Mouse (Mus musculus): ENCODE data around the gene Olfr27. TPM values are rescaled to one million over a fixed set of nuclear protein-coding genes. Genes with fewer than 3 reads are reported as not detected.

Gene Olfr27
- not detected for polyA plus RNA-seq (2014; fragmentation: Illumina TruSeq; extraction: RNeasy Lipid Tissue Mini Kit (QIAGEN cat#74804); ENCODE audit: low read depth, low replicate concordance)

GRCm38 (mm10) chr9:39127831-39128230, at the start of gene Olfr27:
Olfr27 (plus strand) TSS chr9:39128131.

DNA sequence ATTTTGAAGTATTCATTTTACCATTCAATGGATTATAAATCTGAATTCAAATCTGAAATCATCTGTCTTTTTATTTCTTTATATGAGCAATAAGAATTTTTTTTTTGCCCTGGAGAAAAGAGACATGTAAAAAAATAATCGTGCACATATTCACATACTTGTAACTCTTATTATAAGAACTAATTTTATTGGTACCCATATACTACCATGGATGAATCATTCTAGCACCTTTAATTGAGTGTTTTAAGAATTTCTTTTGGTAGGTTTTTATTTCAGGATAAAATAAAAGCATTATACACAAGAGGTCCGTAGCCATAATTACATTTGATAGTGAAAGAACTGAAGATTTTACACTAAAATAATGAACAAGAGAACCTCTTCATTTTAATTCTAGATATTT, 49.1 kb upstream of the Olfr27 start, which contains the start of gene Olfr938:
TSS of gene Olfr938 (minus strand) at position 101 of the 400 bp plus-strand sequence.

DNA sequence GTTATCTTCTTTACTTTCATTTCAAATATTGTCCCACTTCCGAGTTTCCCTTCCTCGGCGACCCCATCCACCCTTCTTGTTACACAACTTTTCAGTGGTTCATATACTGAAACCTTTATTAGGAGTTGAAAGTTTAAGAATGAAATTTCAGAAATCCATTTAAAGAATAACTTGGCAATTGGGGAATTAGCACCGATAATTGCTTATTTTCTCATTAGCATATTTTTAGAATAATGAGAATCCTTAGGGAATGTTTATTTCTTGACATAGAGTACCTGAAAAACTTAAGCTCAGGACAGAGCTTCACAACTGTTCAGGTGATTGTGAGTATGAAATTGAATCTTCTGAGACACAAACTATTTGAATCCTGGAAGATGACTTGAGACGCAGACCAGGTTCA, 38.1 kb downstream of the Olfr27 start, which contains the start of gene Olfr943:
TSS of gene Olfr943 (plus strand) at position 301 of the 400 bp plus-strand sequence.

Other genes starting within 250 kb of the Olfr27 start
- gene Olfr930, start 198.3 kb upstream of the Olfr27 start, polyA plus RNA-seq (2014; fragmentation: Illumina TruSeq; extraction: RNeasy Lipid Tissue Mini Kit (QIAGEN cat#74804); ENCODE audit: low read depth, low replicate concordance): not detected
- gene Olfr933, start 155.8 kb upstream of the Olfr27 start, polyA plus RNA-seq (2014; fragmentation: Illumina TruSeq; extraction: RNeasy Lipid Tissue Mini Kit (QIAGEN cat#74804); ENCODE audit: low read depth, low replicate concordance): not detected
- not detected for gene Olfr934, start 139.8 kb upstream of the Olfr27 start, polyA plus RNA-seq (2014; fragmentation: Illumina TruSeq; extraction: RNeasy Lipid Tissue Mini Kit (QIAGEN cat#74804); ENCODE audit: low read depth, low replicate concordance)
- gene Olfr935, start 128.4 kb upstream of the Olfr27 start, polyA plus RNA-seq (2014; fragmentation: Illumina TruSeq; extraction: RNeasy Lipid Tissue Mini Kit (QIAGEN cat#74804); ENCODE audit: low read depth, low replicate concordance): not detected
- not detected for gene Olfr146, start 104.8 kb upstream of the Olfr27 start, polyA plus RNA-seq (2014; fragmentation: Illumina TruSeq; extraction: RNeasy Lipid Tissue Mini Kit (QIAGEN cat#74804); ENCODE audit: low read depth, low replicate concordance)
- not detected for gene Olfr937, start 63.2 kb upstream of the Olfr27 start, polyA plus RNA-seq (2014; fragmentation: Illumina TruSeq; extraction: RNeasy Lipid Tissue Mini Kit (QIAGEN cat#74804); ENCODE audit: low read depth, low replicate concordance)
- not detected for gene Olfr938, start 49.2 kb upstream of the Olfr27 start, polyA plus RNA-seq (2014; fragmentation: Illumina TruSeq; extraction: RNeasy Lipid Tissue Mini Kit (QIAGEN cat#74804); ENCODE audit: low read depth, low replicate concordance)
- gene Olfr943, start 38.2 kb downstream of the Olfr27 start, polyA plus RNA-seq (2014; fragmentation: Illumina TruSeq; extraction: RNeasy Lipid Tissue Mini Kit (QIAGEN cat#74804); ENCODE audit: low read depth, low replicate concordance): not detected
- not detected for gene Olfr944, start 73.8 kb downstream of the Olfr27 start, polyA plus RNA-seq (2014; fragmentation: Illumina TruSeq; extraction: RNeasy Lipid Tissue Mini Kit (QIAGEN cat#74804); ENCODE audit: low read depth, low replicate concordance)
- gene Olfr1537, start 121.9 kb downstream of the Olfr27 start, polyA plus RNA-seq (2014; fragmentation: Illumina TruSeq; extraction: RNeasy Lipid Tissue Mini Kit (QIAGEN cat#74804); ENCODE audit: low read depth, low replicate concordance): not detected
- gene Olfr945, start 148.7 kb downstream of the Olfr27 start, polyA plus RNA-seq (2014; fragmentation: Illumina TruSeq; extraction: RNeasy Lipid Tissue Mini Kit (QIAGEN cat#74804); ENCODE audit: low read depth, low replicate concordance): not detected
- gene Olfr948, start 197.9 kb downstream of the Olfr27 start, polyA plus RNA-seq (2014; fragmentation: Illumina TruSeq; extraction: RNeasy Lipid Tissue Mini Kit (QIAGEN cat#74804); ENCODE audit: low read depth, low replicate concordance): not detected

All from sigmoid colon, adult 10 weeks (tissue).